Mouse (Mus musculus) left cerebral cortex, adult 2 months (tissue): ENCODE measurements around the gene Mapre3. TPM values are rescaled to one million over a fixed set of nuclear protein-coding genes. Genes with fewer than 3 reads are reported as not detected.
A peak's percentile ranks its signal among the peaks of the same experiment; 100 is the strongest.
"Not testable (repeated sequence)": the region's sequence is repeated elsewhere in the genome, so short reads cannot be mapped to it uniquely, and the experiment has no call there.

Experiments used
- DNase-seq, 2 experiments: peaks; one replicate each; pipeline ENCODE4 v3.0.0; 2021 to 2022; ENCODE audit warnings: low spot score in 2 of 2, mixed read lengths in 1 of 2; ENCODE audit errors: extremely low spot score in 1 of 2
- H3K27ac ChIP-seq: fragments of 200-600 bp; 2 replicates; pipeline ENCODE4 v1.8.1; 2022
- H3K4me3 ChIP-seq: fragments of 200-600 bp; 2 replicates; pipeline ENCODE4 v1.8.1; 2022
- CTCF ChIP-seq: fragments of 200-600 bp; IDR thresholded peaks from 2 replicates; pipeline ENCODE4 v1.8.1; 2022; ENCODE audit warnings: antibody characterized with exemption, mild to moderate bottlenecking, moderate library complexity
- intact Hi-C: fragments of 180-260 bp; cut with DNase I; formaldehyde crosslinking; loops from one replicate; pipeline ENCODE4 v1.15.1; 2025
- total RNA-seq, 2 experiments: library from RNA; stranded (reverse); gene quantifications; 2 replicates each; pipeline ENCODE4 v1.2.3; 2021

Mapre3 gene
- total RNA-seq, 2 experiments from 2014 or later = 219 to 236 TPM

GRCm38 (mm10) chr5:30868981-30869380 lies 54.5 kb downstream of the Mapre3 start:
- intact Hi-C loops = loop anchor here (1.0 kb wide), 1 partner anchor 55 kb away; the partner anchor contains the start of gene Mapre3
- H3K27ac ChIP-seq = peak overlapping the region; percentile 42
- no peak for TF ChIP-seq CTCF
- H3K4me3 ChIP-seq = peak overlapping the region; percentile 88
- no peak for DNase-seq

GRCm38 (mm10) chr5:30869405-30870130 lies 55.1 kb downstream of the Mapre3 start:
- TF ChIP-seq CTCF = no peak
- DNase-seq = peak; percentile 91 to 95
- peak overlapping the region; percentile 88 for H3K4me3 ChIP-seq
- H3K27ac ChIP-seq = peak overlapping the region; percentile 82
- intact Hi-C loops = loop anchor here (1.0 kb wide), 2 partner anchors 18 to 55 kb away; partner anchors contain the start of gene Mapre3

GRCm38 (mm10) chr5:30870131-30870406 lies 55.6 kb downstream of the Mapre3 start:
- DNase-seq = no peak
- no peak for TF ChIP-seq CTCF
- intact Hi-C loops = loop anchor here (1.0 kb wide), 1 partner anchor 17 kb away; no protein-coding TSS in a partner anchor
- Histone ChIP-seq H3K4me3 (peak overlapping the region; percentile 88), H3K27ac (peak overlapping the region; percentile 82; the same call in 1 of the 2 replicates)

GRCm38 (mm10) chr5:30872574-30872973 lies 58.1 kb downstream of the Mapre3 start:
- H3K4me3 ChIP-seq = no peak overlapping the region
- no peak overlapping the region for H3K27ac ChIP-seq
- no peak for DNase-seq
- TF ChIP-seq CTCF = no peak
- intact Hi-C loops = no loop called here

- DNase-seq = no peak
- H3K4me3 ChIP-seq = no peak overlapping the region
- intact Hi-C loops = no loop called here
- no peak for TF ChIP-seq CTCF
- no peak overlapping the region for H3K27ac ChIP-seq
These were observed 59.9 kb downstream of the Mapre3 start for GRCm38 (mm10) chr5:30874365-30874764.

GRCm38 (mm10) chr5:30878616-30879015 lies 64.2 kb downstream of the Mapre3 start:
- intact Hi-C loops = no loop called here
- no peak overlapping the region for H3K27ac ChIP-seq
- H3K4me3 ChIP-seq = no peak overlapping the region
- no peak for TF ChIP-seq CTCF
- no peak for DNase-seq

- H3K4me3 ChIP-seq = no peak overlapping the region
- no peak for DNase-seq
- H3K27ac ChIP-seq = no peak overlapping the region
- TF ChIP-seq CTCF = peak; percentile 14
- intact Hi-C loops = no loop called here
These were observed 65.0 kb downstream of the Mapre3 start for GRCm38 (mm10) chr5:30879347-30879943.

GRCm38 (mm10) chr5:30881839-30882238 lies 67.4 kb downstream of the Mapre3 start:
- not testable (repeated sequence) for H3K27ac ChIP-seq, DNase-seq, H3K4me3 ChIP-seq
- intact Hi-C loops = loop anchor here (10.0 kb wide), 1 partner anchor 167 kb away; the partner anchor contains the start of gene Dpysl5

- DNase-seq = no peak
- intact Hi-C loops = loop anchor here (10.0 kb wide), 1 partner anchor 171 kb away; the partner anchor contains the start of gene Dpysl5
- no peak overlapping the region; the same call in 1 of the 2 replicates for H3K4me3 ChIP-seq
- H3K27ac ChIP-seq = no peak overlapping the region
- TF ChIP-seq CTCF = no peak
These were observed 71.8 kb downstream of the Mapre3 start for GRCm38 (mm10) chr5:30886209-30886608.

GRCm38 (mm10) chr5:30886731-30887130 lies 72.3 kb downstream of the Mapre3 start:
- intact Hi-C loops = loop anchor here (1.0 to 10.0 kb wide), 2 partner anchors 16 to 172 kb away; partner anchors contain the start of gene Dpysl5
- no peak for TF ChIP-seq CTCF
- peak overlapping the region; percentile 67 for H3K4me3 ChIP-seq

GRCm38 (mm10) chr5:30887331-30887761 lies 72.9 kb downstream of the Mapre3 start:
- no peak for TF ChIP-seq CTCF
- H3K4me3 ChIP-seq = peak overlapping the region; percentile 67
- peak; percentile 38 to 56 for DNase-seq
- intact Hi-C loops = loop anchor here (1.0 to 10.0 kb wide), 2 partner anchors 17 to 173 kb away; partner anchors contain the start of gene Dpysl5
- H3K27ac ChIP-seq = peak overlapping the region; percentile 87

More at GRCm38 (mm10) chr5:30886731-30887130, 72.3 kb downstream of the Mapre3 start:
- no peak for DNase-seq
- no peak overlapping the region for H3K27ac ChIP-seq

- peak; percentile 92 to 93 for DNase-seq
- peak overlapping the region; percentile 90 for H3K27ac ChIP-seq
- no peak for TF ChIP-seq CTCF
- H3K4me3 ChIP-seq = peak overlapping the region; percentile 67
- intact Hi-C loops = loop anchor here (1.0 to 10.0 kb wide), 4 partner anchors 18 to 173 kb away; partner anchors contain the start of genes Dpysl5 and Ost4
These were observed 73.5 kb downstream of the Mapre3 start for GRCm38 (mm10) chr5:30887858-30888336.
